Mouse (Mus musculus) forebrain, embryonic 13.5 days (tissue): ENCODE measurements around the gene Gm49486. TPM values are rescaled to one million over a fixed set of nuclear protein-coding genes. Genes with fewer than 3 reads are reported as not detected.
A peak's percentile ranks its signal among the peaks of the same experiment; 100 is the strongest.
"Not testable (repeated sequence)": the region's sequence is repeated elsewhere in the genome, so short reads cannot be mapped to it uniquely, and the experiment has no call there.

Source experiments
- ATAC-seq: fragments of 200-750 bp; cut with Nextera tagmentation; 2 replicates; pipeline ENCODE4 v1.8.0; 2017
- H3K27ac ChIP-seq: fragments of 300-500 bp; sonication (generic); 2 replicates; pipeline ENCODE4 v1.5.1; 2015; ENCODE audit warnings: inconsistent platforms, mild to moderate bottlenecking, moderate library complexity
- H3K27me3 ChIP-seq: fragments of 300-500 bp; sonication (generic); 2 replicates; pipeline ENCODE4 v1.6.1; 2015; ENCODE audit warnings: mild to moderate bottlenecking, inconsistent platforms
- H3K36me3 ChIP-seq: fragments of 300-500 bp; sonication (generic); 2 replicates; pipeline ENCODE4 v1.6.1; 2015; ENCODE audit warnings: mild to moderate bottlenecking, inconsistent platforms; ENCODE audit not compliant: poor library complexity, severe bottlenecking
- H3K4me1 ChIP-seq: fragments of 300-500 bp; sonication (generic); 2 replicates; pipeline ENCODE4 v1.6.1; 2015; ENCODE audit warnings: inconsistent platforms
- H3K4me2 ChIP-seq: fragments of 300-500 bp; sonication (generic); 2 replicates; pipeline ENCODE4 v1.6.1; 2015; ENCODE audit warnings: inconsistent platforms, mild to moderate bottlenecking, moderate library complexity
- H3K4me3 ChIP-seq: fragments of 300-500 bp; sonication (generic); 2 replicates; pipeline ENCODE4 v1.5.1; 2015; ENCODE audit warnings: mild to moderate bottlenecking, inconsistent platforms
- H3K9ac ChIP-seq: fragments of 300-500 bp; sonication (generic); 2 replicates; pipeline ENCODE4 v1.6.1; 2015; ENCODE audit warnings: mild to moderate bottlenecking, inconsistent platforms
- H3K9me3 ChIP-seq: fragments of 300-500 bp; sonication (generic); replicated peaks from 2 replicates; pipeline ENCODE4 v1.6.1; 2016; ENCODE audit warnings: inconsistent platforms
- WGBS: fragments of 180-500 bp; shearing (Covaris S2); methylation state at CpG from one replicate; pipeline ENCODE4 v1.1.7; 2015; 5-methylcytosine and 5-hydroxymethylcytosine counted together
- polyA plus RNA-seq: library from polyadenylated mRNA; unstranded; fragments of >200 nt; fragmentation: Nextera tagmentation; extraction: Ambion mirVana; gene quantifications from 2 replicates; pipeline ENCODE4 v1.2.1, GENCODE M21; 2015

Gm49486 gene
- polyA plus RNA-seq, 1 experiment from 2014 or later, result 1.3 TPM

GRCm38 (mm10) chr15:79202575-79202974 is 26.6 kb upstream of the Gm49486 start:
- Histone ChIP-seq H3K9ac (0 out of 2 replicates have a peak overlapping the region, but pooled peaks have one; percentile 16), H3K4me1 (peaks cover 23% of the 10 kb centered on the region), H3K4me2 (no peak overlapping the region), H3K27me3 (no peaks in the 10 kb centered on the region), H3K27ac (peak overlapping the region; percentile 65), H3K4me3 (no peak overlapping the region), H3K9me3 (no peaks in the 10 kb centered on the region), H3K36me3 (no peaks in the 10 kb centered on the region)
- WGBS, result 59% methylated on average over 10 of the region's 10 CpGs
- peak; percentile 70 for ATAC-seq

- WGBS, result 80% methylated on average over 6 of the region's 6 CpGs
- Histone ChIP-seq H3K9ac (no peak overlapping the region), H3K9me3 (no peaks in the 10 kb centered on the region), H3K4me2 (no peak overlapping the region), H3K27me3 (no peaks in the 10 kb centered on the region), H3K27ac (no peak overlapping the region), H3K36me3 (no peaks in the 10 kb centered on the region), H3K4me3 (no peak overlapping the region), H3K4me1 (no peaks in the 10 kb centered on the region)
- no peak for ATAC-seq
Measured at GRCm38 (mm10) chr15:79208211-79208610, 21.0 kb upstream of the Gm49486 start.

- H3K27me3 ChIP-seq, result no peaks in the 10 kb centered on the region
- H3K4me1 ChIP-seq, result no peaks in the 10 kb centered on the region
- 80% methylated on average over 27 of the region's 27 CpGs for WGBS
- ATAC-seq, result no peak
- no peak overlapping the region for H3K27ac ChIP-seq
- no peak overlapping the region for H3K4me3 ChIP-seq
- no peak overlapping the region for H3K9ac ChIP-seq
- no peaks in the 10 kb centered on the region for H3K9me3 ChIP-seq
- no peaks in the 10 kb centered on the region for H3K36me3 ChIP-seq
- no peak overlapping the region for H3K4me2 ChIP-seq
Measured at GRCm38 (mm10) chr15:79208758-79209439, 20.3 kb upstream of the Gm49486 start.

- Histone ChIP-seq H3K27me3 (no peaks in the 10 kb centered on the region), H3K4me2 (no peak overlapping the region), H3K9me3 (no peaks in the 10 kb centered on the region), H3K9ac (no peak overlapping the region), H3K4me1 (no peaks in the 10 kb centered on the region), H3K4me3 (no peak overlapping the region), H3K27ac (no peak overlapping the region), H3K36me3 (no peaks in the 10 kb centered on the region)
- no peak for ATAC-seq
- 70% methylated on average over 2 of the region's 2 CpGs for WGBS
Measured at GRCm38 (mm10) chr15:79210357-79210756, 18.8 kb upstream of the Gm49486 start.

GRCm38 (mm10) chr15:79212750-79213446 is 16.3 kb upstream of the Gm49486 start:
- Histone ChIP-seq H3K4me1 (no peaks in the 10 kb centered on the region), H3K9ac (no peak overlapping the region), H3K9me3 (no peaks in the 10 kb centered on the region), H3K27ac (no peak overlapping the region), H3K36me3 (no peaks in the 10 kb centered on the region), H3K27me3 (no peaks in the 10 kb centered on the region), H3K4me2 (no peak overlapping the region), H3K4me3 (no peak overlapping the region)
- WGBS, result 84% methylated on average over 26 of the region's 26 CpGs
- ATAC-seq, result no peak

GRCm38 (mm10) chr15:79213591-79213990 is 15.6 kb upstream of the Gm49486 start:
- Histone ChIP-seq H3K9ac (no peak overlapping the region), H3K27ac (no peak overlapping the region), H3K9me3 (no peaks in the 10 kb centered on the region), H3K27me3 (no peaks in the 10 kb centered on the region), H3K4me2 (no peak overlapping the region), H3K4me1 (no peaks in the 10 kb centered on the region), H3K4me3 (no peak overlapping the region), H3K36me3 (no peaks in the 10 kb centered on the region)
- no peak for ATAC-seq
- 85% methylated on average over 6 of the region's 6 CpGs for WGBS

- no peaks in the 10 kb centered on the region for H3K4me1 ChIP-seq
- no peaks in the 10 kb centered on the region for H3K9me3 ChIP-seq
- H3K9ac ChIP-seq, result no peak overlapping the region
- no peak overlapping the region for H3K4me2 ChIP-seq
- no peaks in the 10 kb centered on the region for H3K27me3 ChIP-seq
- no peaks in the 10 kb centered on the region for H3K36me3 ChIP-seq
- WGBS, result 79% methylated on average over 3 of the region's 3 CpGs
- no peak overlapping the region for H3K27ac ChIP-seq
- no peak for ATAC-seq
- H3K4me3 ChIP-seq, result no peak overlapping the region
Measured at GRCm38 (mm10) chr15:79216191-79216590, 13.0 kb upstream of the Gm49486 start.

- no peak for ATAC-seq
- no peaks in the 10 kb centered on the region for H3K36me3 ChIP-seq
- H3K9me3 ChIP-seq, result no peaks in the 10 kb centered on the region
- H3K27me3 ChIP-seq, result 0 out of 2 replicates have a peak, but pooled peaks cover 2% of the 10 kb centered on the region
- H3K4me2 ChIP-seq, result no peak overlapping the region
- H3K4me3 ChIP-seq, result no peak overlapping the region
- peak overlapping the region; percentile 37; the same call in 1 of the 2 replicates for H3K9ac ChIP-seq
- H3K27ac ChIP-seq, result peak overlapping the region; percentile 10; the same call in 1 of the 2 replicates
- H3K4me1 ChIP-seq, result peaks cover 3% of the 10 kb centered on the region; the same call in 1 of the 2 replicates
- 0% methylated on average over 1 of the region's 1 CpGs for WGBS
Measured at GRCm38 (mm10) chr15:79219572-79219971, 9.6 kb upstream of the Gm49486 start.

- H3K36me3 ChIP-seq, result no peaks in the 10 kb centered on the region
- H3K4me1 ChIP-seq, result peaks cover 8% of the 10 kb centered on the region
- no peak overlapping the region for H3K27ac ChIP-seq
- H3K4me3 ChIP-seq, result no peak overlapping the region
- H3K9me3 ChIP-seq, result no peaks in the 10 kb centered on the region
- no peak overlapping the region for H3K4me2 ChIP-seq
- H3K27me3 ChIP-seq, result 0 out of 2 replicates have a peak, but pooled peaks cover 2% of the 10 kb centered on the region
- no peak overlapping the region for H3K9ac ChIP-seq
- ATAC-seq, result no peak
- WGBS, result 10% methylated on average over 5 of the region's 5 CpGs
Measured at GRCm38 (mm10) chr15:79223641-79224040, 5.5 kb upstream of the Gm49486 start.

- Histone ChIP-seq H3K4me1 (peaks cover 13% of the 10 kb centered on the region), H3K4me3 (no peak overlapping the region), H3K36me3 (no peaks in the 10 kb centered on the region), H3K9me3 (no peaks in the 10 kb centered on the region), H3K9ac (no peak overlapping the region), H3K27ac (no peak overlapping the region), H3K4me2 (no peak overlapping the region), H3K27me3 (0 out of 2 replicates have a peak, but pooled peaks cover 2% of the 10 kb centered on the region)
- ATAC-seq, result peak; percentile 61
- 9% methylated on average over 5 of the region's 5 CpGs for WGBS
Measured at GRCm38 (mm10) chr15:79224685-79225084, 4.5 kb upstream of the Gm49486 start.

- 60% methylated on average over 2 of the region's 2 CpGs for WGBS
- not testable (repeated sequence) for H3K9me3 ChIP-seq, ATAC-seq, H3K36me3 ChIP-seq, H3K27ac ChIP-seq, H3K4me2 ChIP-seq, H3K9ac ChIP-seq, H3K4me3 ChIP-seq, H3K27me3 ChIP-seq
- H3K4me1 ChIP-seq, result peaks cover 20% of the 10 kb centered on the region
Measured at GRCm38 (mm10) chr15:79225780-79226179, 3.4 kb upstream of the Gm49486 start.

GRCm38 (mm10) chr15:79235268-79235667 is 6.1 kb downstream of the Gm49486 start:
- Histone ChIP-seq H3K9me3 (no peaks in the 10 kb centered on the region), H3K4me3 (no peak overlapping the region), H3K4me1 (peaks cover 1% of the 10 kb centered on the region; the same call in 1 of the 2 replicates), H3K9ac (no peak overlapping the region), H3K36me3 (peaks cover 84% of the 10 kb centered on the region), H3K27ac (no peak overlapping the region), H3K4me2 (no peak overlapping the region), H3K27me3 (no peaks in the 10 kb centered on the region)
- 76% methylated on average over 9 of the region's 9 CpGs for WGBS
- no peak for ATAC-seq
